In genomic region chr11:100287024-100287423, GRCm38 (mm10) we compare ENCODE assay signal across 9 mouse cellular contexts. TPM values are rescaled to one million over a fixed set of nuclear protein-coding genes. Genes with fewer than 3 reads are reported as not detected.
DNase-seq lines count a peak whose midpoint lies in the region; TF ChIP-seq lines count a peak whose summit lies in the region.
"Had no signal": no experiment of that assay in that cellular context is flagged by ENCODE, and none has a peak within 500 bp of the region (broad histone marks: within the 10 kb centered on the region; RNA-seq: fewer than 3 reads in every experiment).

No protein-coding gene starts in this region.

- TF ChIP-seq POLR2A in brain, embryonic 14.5 days (IDR thresholded peaks at IDR 0.05; ENCODE audit: borderline replicate concordance, extremely low read depth, insufficient read depth, insufficient read length, poor library complexity, severe bottlenecking) = no peak

- DNase-seq in kidney, adult 18-20 months = peak; percentile 5
- no peak for DNase-seq in kidney, adult 9 months
- DNase-seq in brain, embryonic 14.5 days (ENCODE audit: low read depth) = peak; percentile 30
- DNase-seq in heart, postnatal 4 days = peak; percentile 36
- peak; percentile 50 for DNase-seq in ovary, postnatal 14 days (ENCODE audit: low spot score)
- no peak for DNase-seq in spleen, postnatal 4 days (ENCODE audit: low spot score in 2 of 2)
- no peak for DNase-seq in frontal cortex, postnatal 14 days (ENCODE audit: low spot score in 2 of 2)
- DNase-seq in embryo, embryonic 11 days = no peak

- TF ChIP-seq CTCF in brain, embryonic 14.5 days (IDR thresholded peaks at IDR 0.05; ENCODE audit: borderline replicate concordance, extremely low read depth, insufficient read depth, insufficient read length) = no peak

RNA-seq across cellular contexts. Expression of gene Krt42, which starts 17.4 kb away (rescaled TPM):
- polyA plus RNA-seq in brain, embryonic 14.5 days (2012; rRNA removed) = 0.08 TPM in 1 of 2 replicates, not detected in the other
- total RNA-seq in heart, postnatal 4 days (2021) = not detected
- polyA plus RNA-seq: heart, embryonic 14.5 days had no signal

RNA-seq across cellular contexts. Expression of gene Krt17, which starts 26.2 kb away (rescaled TPM):
- polyA plus RNA-seq in brain, embryonic 14.5 days (2012; rRNA removed) = 2.1 and 6.1 TPM in 2 replicates
- total RNA-seq in heart, postnatal 4 days (2021) = under 1 TPM in 1 of 2 experiments, not detected in 1; 0.29 TPM

RNA-seq across cellular contexts. Expression of gene Eif1, which starts 32.7 kb away (rescaled TPM):
- 291 and 330 TPM in 2 replicates for polyA plus RNA-seq in brain, embryonic 14.5 days (2012; rRNA removed)
- 1,000 to 10,000 TPM; 1,236 to 1,276 TPM for total RNA-seq in heart, postnatal 4 days (2021)

RNA-seq across cellular contexts. Expression of gene Krt16, which starts 38.3 kb away (rescaled TPM):
- 0.06 and 0.12 TPM in 2 replicates for polyA plus RNA-seq in brain, embryonic 14.5 days (2012; rRNA removed)
- total RNA-seq in heart, postnatal 4 days (2021) = not detected
- polyA plus RNA-seq: heart, embryonic 14.5 days had no signal

RNA-seq across cellular contexts. Expression of gene Gast, which starts 47.2 kb away (rescaled TPM):
- polyA plus RNA-seq in brain, embryonic 14.5 days (2012; rRNA removed) = 0.60 and 0.66 TPM in 2 replicates
- not detected for total RNA-seq in heart, postnatal 4 days (2021)
- polyA plus RNA-seq: heart, embryonic 14.5 days had no signal

Comparison
In these comparisons a context has a peak if more than half of its experiments do, and no peak if none do; other contexts are left out.
1. DNase-seq: peak in kidney, adult 18-20 months (single experiment), brain, embryonic 14.5 days (single experiment), heart, postnatal 4 days (single experiment) and ovary, postnatal 14 days (single experiment); none in kidney, adult 9 months (single experiment), spleen, postnatal 4 days (0 of 2), frontal cortex, postnatal 14 days (0 of 2) and embryo, embryonic 11 days (single experiment).